Mouse (Mus musculus) cortical plate, adult 2 months (tissue): ENCODE measurements around the gene Btbd2. TPM values are rescaled to one million over a fixed set of nuclear protein-coding genes. Genes with fewer than 3 reads are reported as not detected.

Source experiments
- H3K27ac ChIP-seq: fragments of 200-500 bp; 2 replicates; pipeline ENCODE4 v1.5.1; 2012; ENCODE audit warnings: low read length, control low read depth, inconsistent platforms; ENCODE audit not compliant: insufficient read depth
- H3K4me1 ChIP-seq: fragments of 200-500 bp; 2 replicates; pipeline ENCODE4 v1.6.1; 2011; ENCODE audit warnings: low read length; ENCODE audit not compliant: control insufficient read depth, insufficient read depth
- H3K4me3 ChIP-seq: fragments of 200-500 bp; 2 replicates; pipeline ENCODE4 v1.5.1; 2011; ENCODE audit warnings: mild to moderate bottlenecking, low read length, control low read depth; ENCODE audit not compliant: insufficient read depth
- CTCF ChIP-seq: fragments of 200-500 bp; IDR thresholded peaks from 2 replicates; pipeline ENCODE4 v1.5.1; 2011; ENCODE audit warnings: mild to moderate bottlenecking, control low read depth, low read length; ENCODE audit not compliant: insufficient read depth; ENCODE audit errors: extremely low read depth
- POLR2A ChIP-seq: fragments of 200-500 bp; IDR thresholded peaks from 2 replicates; pipeline ENCODE4 v1.6.1; 2011; ENCODE audit warnings: mild to moderate bottlenecking, low read length, control low read depth; ENCODE audit not compliant: insufficient read depth; ENCODE audit errors: extremely low read depth
- polyA plus RNA-seq: library from polyadenylated mRNA; depleted of rRNA; stranded (reverse); fragments of >200 nt; gene quantifications from 2 replicates; pipeline ENCODE4 v1.2.3, GENCODE M21; 2012

Btbd2 gene
- polyA plus RNA-seq, 1 experiment, result 98.8 TPM

- H3K4me3 ChIP-seq, result peak within 1 kb of the TSS; percentile 94
- H3K27ac ChIP-seq, result peak within 1 kb of the TSS; percentile 89
- H3K4me1 ChIP-seq, result peaks cover 4% of the 10 kb centered on the region
- TF ChIP-seq CTCF, result no peak
- no peak for TF ChIP-seq POLR2A
Observed at GRCm38 (mm10) chr10:80622661-80623456, 34.0 kb downstream of the Btbd2 start, which contains the start of gene Csnk1g2. Gene Csnk1g2, plus strand, starts transcription at chr10:80622838.

GRCm38 (mm10) chr10:80621940-80622660 is 34.8 kb downstream of the Btbd2 start:
- peak overlapping the region; percentile 94 for H3K4me3 ChIP-seq
- no peak for TF ChIP-seq CTCF
- TF ChIP-seq POLR2A, result peak; percentile 80
- peaks cover 4% of the 10 kb centered on the region for H3K4me1 ChIP-seq
- H3K27ac ChIP-seq, result peak overlapping the region; percentile 89

GRCm38 (mm10) chr10:80621690-80621939 is 35.3 kb downstream of the Btbd2 start:
- no peak for TF ChIP-seq CTCF
- no peak for TF ChIP-seq POLR2A
- peaks cover 4% of the 10 kb centered on the region for H3K4me1 ChIP-seq
- peak overlapping the region; percentile 94 for H3K4me3 ChIP-seq
- peak overlapping the region; percentile 64 for H3K27ac ChIP-seq

GRCm38 (mm10) chr10:80620796-80621689 is 35.8 kb downstream of the Btbd2 start:
- H3K4me3 ChIP-seq, result peak overlapping the region; percentile 94
- H3K27ac ChIP-seq, result peak overlapping the region; percentile 64
- no peak for TF ChIP-seq CTCF
- no peak for TF ChIP-seq POLR2A
- peaks cover 4% of the 10 kb centered on the region for H3K4me1 ChIP-seq

GRCm38 (mm10) chr10:80620365-80620764 is 36.5 kb downstream of the Btbd2 start:
- no peak for TF ChIP-seq POLR2A
- no peak for TF ChIP-seq CTCF
- H3K27ac ChIP-seq, result no peak overlapping the region
- H3K4me3 ChIP-seq, result no peak overlapping the region
- peaks cover 4% of the 10 kb centered on the region for H3K4me1 ChIP-seq

- Histone ChIP-seq H3K27ac (no peak overlapping the region), H3K4me3 (no peak overlapping the region), H3K4me1 (peaks cover 3% of the 10 kb centered on the region)
- no peak for TF ChIP-seq CTCF
Observed at GRCm38 (mm10) chr10:80619465-80620244, 37.2 kb downstream of the Btbd2 start.

- no peaks in the 10 kb centered on the region for H3K4me1 ChIP-seq
- TF ChIP-seq CTCF, result no peak
- TF ChIP-seq POLR2A, result no peak
- H3K27ac ChIP-seq, result no peak overlapping the region
- no peak overlapping the region for H3K4me3 ChIP-seq
Observed at GRCm38 (mm10) chr10:80618181-80618580, 38.7 kb downstream of the Btbd2 start.

- Histone ChIP-seq H3K4me3 (no peak overlapping the region), H3K4me1 (no peaks in the 10 kb centered on the region)
- TF ChIP-seq POLR2A (no peak), CTCF (no peak)
Observed at GRCm38 (mm10) chr10:80614351-80614750, 42.5 kb downstream of the Btbd2 start.

GRCm38 (mm10) chr10:80613821-80614220 is 43.0 kb downstream of the Btbd2 start:
- Histone ChIP-seq H3K27ac (no peak overlapping the region), H3K4me3 (no peak overlapping the region)
- TF ChIP-seq POLR2A (no peak), CTCF (no peak)

More at GRCm38 (mm10) chr10:80614351-80614750, 42.5 kb downstream of the Btbd2 start:
- H3K27ac ChIP-seq, result no peak overlapping the region

More at GRCm38 (mm10) chr10:80613821-80614220, 43.0 kb downstream of the Btbd2 start:
- no peaks in the 10 kb centered on the region for H3K4me1 ChIP-seq
